Mouse (Mus musculus): ENCODE data around the gene Shank2. TPM values are rescaled to one million over a fixed set of nuclear protein-coding genes. Genes with fewer than 3 reads are reported as not detected.

Shank2 gene
- total and polyA plus RNA-seq, 3 experiments, result 0.31 to 0.55 (median 0.41) TPM

GRCm38 (mm10) chr7:144258332-144258731 is 256.6 kb downstream of the Shank2 start:
- 46% methylated on average over 4 of the region's 4 CpGs for WGBS
- TF ChIP-seq CTCF (IDR thresholded peaks at IDR 0.05), result no peak
- TF ChIP-seq POLR2A (IDR thresholded peaks at IDR 0.05; ENCODE audit: insufficient read depth, low read depth, low read length), result no peak
- TF ChIP-seq EP300 (IDR thresholded peaks at IDR 0.05; ENCODE audit: insufficient read depth, low read depth, low read length), result no peak

DNA sequence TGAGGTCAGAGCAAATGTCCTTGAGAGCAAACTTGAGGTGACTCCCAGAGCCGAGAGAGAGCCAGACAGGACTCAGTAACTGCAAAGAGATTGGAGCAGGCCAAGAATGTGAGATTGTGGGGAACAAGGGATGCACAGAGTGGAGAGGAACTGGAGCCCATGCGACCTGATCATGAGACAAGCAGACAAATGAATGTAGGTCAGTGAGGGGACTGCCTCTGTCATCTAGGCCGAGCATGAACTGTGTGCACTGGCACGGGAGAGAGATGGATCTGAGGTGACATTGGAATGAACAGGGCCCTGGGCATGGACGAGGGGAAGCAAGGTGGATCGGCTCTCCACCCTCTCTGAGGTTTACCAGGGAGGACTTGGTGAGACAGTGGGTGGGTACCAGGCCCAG is 260.9 kb downstream of the Shank2 start:
- no peaks in the 10 kb centered on the region for H3K36me3 ChIP-seq (ENCODE audit: control insufficient read depth, insufficient read depth, low read length)
- H3K4me1 ChIP-seq (ENCODE audit: control insufficient read depth, insufficient read depth, low read length), result no peaks in the 10 kb centered on the region
- H3K27ac ChIP-seq, result no peak overlapping the region
- TF ChIP-seq CTCF (IDR thresholded peaks at IDR 0.05) (no peak), POLR2A (IDR thresholded peaks at IDR 0.05; ENCODE audit: insufficient read depth, low read depth, low read length) (no peak), EP300 (IDR thresholded peaks at IDR 0.05; ENCODE audit: insufficient read depth, low read depth, low read length) (no peak)
- no peak overlapping the region for H3K4me3 ChIP-seq
- WGBS, result 56% methylated on average over 6 of the region's 6 CpGs
- intact Hi-C loops (cut with DNase I), result no loop called here
- no peaks in the 10 kb centered on the region for H3K79me2 ChIP-seq (replicated peaks; ENCODE audit: control insufficient read depth, insufficient read depth, low read length)
- DNase-seq, result no peak
- H3K27me3 ChIP-seq (ENCODE audit: control insufficient read depth, insufficient read depth, low read length), result no peaks in the 10 kb centered on the region
- no peak overlapping the region for H3K9ac ChIP-seq (ENCODE audit: low read depth, low read length)

More at GRCm38 (mm10) chr7:144258332-144258731, 256.6 kb downstream of the Shank2 start:
- no peak overlapping the region for H3K27ac ChIP-seq
- no peak overlapping the region for H3K9ac ChIP-seq (ENCODE audit: low read depth, low read length)
- intact Hi-C loops (cut with DNase I), result no loop called here
- H3K36me3 ChIP-seq (ENCODE audit: control insufficient read depth, insufficient read depth, low read length), result no peaks in the 10 kb centered on the region
- no peaks in the 10 kb centered on the region for H3K79me2 ChIP-seq (replicated peaks; ENCODE audit: control insufficient read depth, insufficient read depth, low read length)
- H3K27me3 ChIP-seq (ENCODE audit: control insufficient read depth, insufficient read depth, low read length), result no peaks in the 10 kb centered on the region
- H3K4me3 ChIP-seq, result no peak overlapping the region
- no peak for DNase-seq
- H3K4me1 ChIP-seq (ENCODE audit: control insufficient read depth, insufficient read depth, low read length), result no peaks in the 10 kb centered on the region

DNA sequence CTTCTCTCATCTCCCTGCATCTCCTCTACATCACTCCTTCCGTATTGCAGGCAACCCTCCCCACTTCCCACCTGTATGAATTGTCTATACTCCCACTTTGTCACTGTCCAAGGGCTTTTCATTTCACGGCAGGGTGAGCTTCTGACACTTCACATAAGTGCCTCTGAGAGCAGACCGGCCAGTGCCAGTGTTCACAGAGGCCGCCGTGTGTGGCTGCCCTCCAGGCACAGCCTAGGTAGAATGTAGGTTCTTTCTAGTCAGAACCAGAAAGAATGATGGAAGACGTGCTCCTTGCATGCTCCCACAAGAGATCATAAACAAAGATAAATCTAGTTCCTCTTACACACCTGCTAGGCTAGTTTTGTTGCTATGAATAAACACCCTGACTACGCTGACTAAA is 265.0 kb downstream of the Shank2 start:
- no peaks in the 10 kb centered on the region for H3K4me1 ChIP-seq (ENCODE audit: control insufficient read depth, insufficient read depth, low read length)
- H3K27ac ChIP-seq, result no peak overlapping the region
- 61% methylated on average over 7 of the region's 7 CpGs for WGBS
- no peaks in the 10 kb centered on the region for H3K27me3 ChIP-seq (ENCODE audit: control insufficient read depth, insufficient read depth, low read length)
- no peaks in the 10 kb centered on the region for H3K36me3 ChIP-seq (ENCODE audit: control insufficient read depth, insufficient read depth, low read length)
- no peak overlapping the region for H3K4me3 ChIP-seq
- H3K9ac ChIP-seq (ENCODE audit: low read depth, low read length), result no peak overlapping the region
- intact Hi-C loops (cut with DNase I), result no loop called here
- no peak for DNase-seq
- H3K79me2 ChIP-seq (replicated peaks; ENCODE audit: control insufficient read depth, insufficient read depth, low read length), result no peaks in the 10 kb centered on the region
- no peak for TF ChIP-seq EP300 (IDR thresholded peaks at IDR 0.05; ENCODE audit: insufficient read depth, low read depth, low read length)
- TF ChIP-seq CTCF (IDR thresholded peaks at IDR 0.05), result no peak
- no peak for TF ChIP-seq POLR2A (IDR thresholded peaks at IDR 0.05; ENCODE audit: insufficient read depth, low read depth, low read length)

DNA sequence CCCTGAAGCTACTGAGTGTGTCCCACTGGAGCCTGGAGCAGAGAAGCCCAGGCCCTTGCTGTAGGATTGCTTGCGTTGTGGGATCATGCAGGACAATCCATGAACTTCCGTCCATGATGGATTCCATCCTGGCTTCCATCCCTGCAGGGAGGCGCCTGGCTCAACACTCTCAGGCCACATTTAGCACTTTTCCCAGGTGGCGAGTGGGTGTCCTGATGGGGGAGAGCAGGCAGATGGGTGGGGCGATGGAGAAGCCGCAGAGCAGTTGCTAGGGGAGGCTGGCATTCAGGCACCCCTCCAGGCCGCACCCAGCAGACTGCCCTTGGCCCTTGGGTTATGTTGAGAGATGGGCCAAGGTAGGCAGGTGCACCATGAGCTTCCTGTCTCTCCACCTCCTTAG is 266.6 kb downstream of the Shank2 start:
- no peak overlapping the region for H3K4me3 ChIP-seq
- TF ChIP-seq CTCF (IDR thresholded peaks at IDR 0.05) (no peak), EP300 (IDR thresholded peaks at IDR 0.05; ENCODE audit: insufficient read depth, low read depth, low read length) (no peak), POLR2A (IDR thresholded peaks at IDR 0.05; ENCODE audit: insufficient read depth, low read depth, low read length) (no peak)
- DNase-seq, result no peak
- intact Hi-C loops (cut with DNase I), result no loop called here
- no peak overlapping the region for H3K9ac ChIP-seq (ENCODE audit: low read depth, low read length)
- no peaks in the 10 kb centered on the region for H3K79me2 ChIP-seq (replicated peaks; ENCODE audit: control insufficient read depth, insufficient read depth, low read length)
- WGBS, result 75% methylated on average over 7 of the region's 7 CpGs
- no peaks in the 10 kb centered on the region for H3K36me3 ChIP-seq (ENCODE audit: control insufficient read depth, insufficient read depth, low read length)
- no peak overlapping the region for H3K27ac ChIP-seq
- H3K4me1 ChIP-seq (ENCODE audit: control insufficient read depth, insufficient read depth, low read length), result no peaks in the 10 kb centered on the region
- H3K27me3 ChIP-seq (ENCODE audit: control insufficient read depth, insufficient read depth, low read length), result no peaks in the 10 kb centered on the region

GRCm38 (mm10) chr7:144268778-144269177 is 267.1 kb downstream of the Shank2 start:
- H3K79me2 ChIP-seq (replicated peaks; ENCODE audit: control insufficient read depth, insufficient read depth, low read length), result no peaks in the 10 kb centered on the region
- H3K9ac ChIP-seq (ENCODE audit: low read depth, low read length), result no peak overlapping the region
- DNase-seq, result no peak
- WGBS, result 68% methylated on average over 4 of the region's 4 CpGs
- no peaks in the 10 kb centered on the region for H3K27me3 ChIP-seq (ENCODE audit: control insufficient read depth, insufficient read depth, low read length)
- TF ChIP-seq CTCF (IDR thresholded peaks at IDR 0.05), result no peak
- no peak for TF ChIP-seq EP300 (IDR thresholded peaks at IDR 0.05; ENCODE audit: insufficient read depth, low read depth, low read length)
- TF ChIP-seq POLR2A (IDR thresholded peaks at IDR 0.05; ENCODE audit: insufficient read depth, low read depth, low read length), result no peak
- no peaks in the 10 kb centered on the region for H3K4me1 ChIP-seq (ENCODE audit: control insufficient read depth, insufficient read depth, low read length)
- intact Hi-C loops (cut with DNase I), result no loop called here
- no peak overlapping the region for H3K27ac ChIP-seq
- H3K4me3 ChIP-seq, result no peak overlapping the region
- no peaks in the 10 kb centered on the region for H3K36me3 ChIP-seq (ENCODE audit: control insufficient read depth, insufficient read depth, low read length)

- Histone ChIP-seq H3K27me3 (ENCODE audit: control insufficient read depth, insufficient read depth, low read length) (no peaks in the 10 kb centered on the region), H3K27ac (no peak overlapping the region), H3K36me3 (ENCODE audit: control insufficient read depth, insufficient read depth, low read length) (no peaks in the 10 kb centered on the region), H3K9ac (ENCODE audit: low read depth, low read length) (no peak overlapping the region), H3K4me3 (no peak overlapping the region), H3K4me1 (ENCODE audit: control insufficient read depth, insufficient read depth, low read length) (no peaks in the 10 kb centered on the region), H3K79me2 (replicated peaks; ENCODE audit: control insufficient read depth, insufficient read depth, low read length) (no peaks in the 10 kb centered on the region)
- intact Hi-C loops (cut with DNase I), result no loop called here
- WGBS, result 77% methylated on average over 2 of the region's 2 CpGs
- TF ChIP-seq POLR2A (IDR thresholded peaks at IDR 0.05; ENCODE audit: insufficient read depth, low read depth, low read length), result no peak
- TF ChIP-seq CTCF (IDR thresholded peaks at IDR 0.05), result no peak
- TF ChIP-seq EP300 (IDR thresholded peaks at IDR 0.05; ENCODE audit: insufficient read depth, low read depth, low read length), result no peak
- DNase-seq, result no peak
These were observed 269.3 kb downstream of the Shank2 start for GRCm38 (mm10) chr7:144271074-144271473.

Measured in heart, adult 2 months (tissue).